Mouse (Mus musculus): ENCODE data around the gene Epo. TPM values are rescaled to one million over a fixed set of nuclear protein-coding genes. Genes with fewer than 3 reads are reported as not detected.

The Epo gene
- polyA plus RNA-seq, 2 experiments = 0.19 to 0.83 TPM

GRCm38 (mm10) chr5:137433889-137434288, 99.2 kb downstream of the Epo start:
- Histone ChIP-seq H3K27me3 (ENCODE audit: control insufficient read depth, insufficient read depth, low read length) (no peaks in the 10 kb centered on the region), H3K9me3 (ENCODE audit: control insufficient read depth, low read length) (no peaks in the 10 kb centered on the region), H3K27ac (replicated peaks; ENCODE audit: low read depth, low read length) (no peak overlapping the region), H3K4me3 (replicated peaks; ENCODE audit: low read length) (no peak overlapping the region), H3K9ac (ENCODE audit: low read depth, low read length, severe bottlenecking) (no peak overlapping the region), H3K4me2 (replicated peaks; ENCODE audit: low read depth, low read length, severe bottlenecking) (no peak overlapping the region), H3K36me3 (ENCODE audit: control insufficient read depth, insufficient read depth, low read length) (no peaks in the 10 kb centered on the region), H3K4me1 (ENCODE audit: control insufficient read depth, insufficient read depth, low read length) (no peaks in the 10 kb centered on the region)
- TF ChIP-seq POLR2A (IDR thresholded peaks at IDR 0.05; ENCODE audit: borderline replicate concordance, extremely low read depth, insufficient read depth, insufficient read length) = no peak
- 61% methylated on average over 6 of the region's 6 CpGs for WGBS
- ATAC-seq (ENCODE audit: low FRiP score, low read depth) (no peak), DNase-seq (ENCODE audit: low spot score) (no peak)

Small RNA genes within 50 kb of the gene (microRNA-seq; reads per million reads assigned to microRNA genes)
- gene Mir6418 = not detected

Other genes starting within 250 kb of the Epo start
- gene Ache, start 245.7 kb downstream of the Epo start, polyA plus RNA-seq (2012; rRNA removed) = 21.8 and 28.7 TPM in 2 replicates
- gene Ache, start 245.7 kb downstream of the Epo start, polyA plus RNA-seq (2014; fragmentation: Nextera tagmentation; extraction: Ambion mirVana) = 18.0 and 21.8 TPM in 2 replicates
- gene Ufsp1, start 238.6 kb downstream of the Epo start, polyA plus RNA-seq (2012; rRNA removed) = 10.4 and 10.5 TPM in 2 replicates
- gene Ufsp1, start 238.6 kb downstream of the Epo start, polyA plus RNA-seq (2014; fragmentation: Nextera tagmentation; extraction: Ambion mirVana) = 9.8 and 10.2 TPM in 2 replicates
- 263 and 300 TPM in 2 replicates for gene Srrt, start 225.6 kb downstream of the Epo start, polyA plus RNA-seq (2012; rRNA removed)
- 104 and 109 TPM in 2 replicates for gene Srrt, start 225.6 kb downstream of the Epo start, polyA plus RNA-seq (2014; fragmentation: Nextera tagmentation; extraction: Ambion mirVana)
- gene Trip6, start 218.8 kb downstream of the Epo start, polyA plus RNA-seq (2012; rRNA removed) = 131 and 155 TPM in 2 replicates
- 91.0 and 105 TPM in 2 replicates for gene Trip6, start 218.8 kb downstream of the Epo start, polyA plus RNA-seq (2014; fragmentation: Nextera tagmentation; extraction: Ambion mirVana)
- 20.2 and 26.1 TPM in 2 replicates for gene Slc12a9, start 199.6 kb downstream of the Epo start, polyA plus RNA-seq (2012; rRNA removed)
- gene Slc12a9, start 199.6 kb downstream of the Epo start, polyA plus RNA-seq (2014; fragmentation: Nextera tagmentation; extraction: Ambion mirVana) = 8.0 and 11.9 TPM in 2 replicates
- 102 and 125 TPM in 2 replicates for gene Ephb4, start 183.1 kb downstream of the Epo start, polyA plus RNA-seq (2012; rRNA removed)
- gene Ephb4, start 183.1 kb downstream of the Epo start, polyA plus RNA-seq (2014; fragmentation: Nextera tagmentation; extraction: Ambion mirVana) = 78.1 and 92.1 TPM in 2 replicates
- gene Zan, start 56.2 kb downstream of the Epo start, polyA plus RNA-seq (2012; rRNA removed) = 0.35 and 0.37 TPM in 2 replicates
- 0.11 TPM in 1 of 2 replicates, not detected in the other for gene Zan, start 56.2 kb downstream of the Epo start, polyA plus RNA-seq (2014; fragmentation: Nextera tagmentation; extraction: Ambion mirVana)
- gene Pop7, start 30.7 kb downstream of the Epo start, polyA plus RNA-seq (2012; rRNA removed) = 40.6 and 50.4 TPM in 2 replicates
- gene Pop7, start 30.7 kb downstream of the Epo start, polyA plus RNA-seq (2014; fragmentation: Nextera tagmentation; extraction: Ambion mirVana) = 52.1 and 54.2 TPM in 2 replicates
- gene Gigyf1, start 14.7 kb downstream of the Epo start, polyA plus RNA-seq (2012; rRNA removed) = 45.1 and 51.5 TPM in 2 replicates
- gene Gigyf1, start 14.7 kb downstream of the Epo start, polyA plus RNA-seq (2014; fragmentation: Nextera tagmentation; extraction: Ambion mirVana) = 11.8 and 13.3 TPM in 2 replicates
- 770 and 1,100 TPM in 2 replicates for gene Gnb2, start 268 bp upstream of the Epo start, polyA plus RNA-seq (2012; rRNA removed)
- 460 and 474 TPM in 2 replicates for gene Gnb2, start 268 bp upstream of the Epo start, polyA plus RNA-seq (2014; fragmentation: Nextera tagmentation; extraction: Ambion mirVana)
- 0.92 and 1.1 TPM in 2 replicates for gene Actl6b, start 20.3 kb upstream of the Epo start, polyA plus RNA-seq (2012; rRNA removed)
- 0.21 and 0.39 TPM in 2 replicates for gene Actl6b, start 20.3 kb upstream of the Epo start, polyA plus RNA-seq (2014; fragmentation: Nextera tagmentation; extraction: Ambion mirVana)
- 1.6 and 2.1 TPM in 2 replicates for gene Tfr2, start 36.6 kb upstream of the Epo start, polyA plus RNA-seq (2012; rRNA removed)
- 0.79 and 1.3 TPM in 2 replicates for gene Tfr2, start 36.6 kb upstream of the Epo start, polyA plus RNA-seq (2014; fragmentation: Nextera tagmentation; extraction: Ambion mirVana)
- 68.2 and 103 TPM in 2 replicates for gene Mospd3, start 67.8 kb upstream of the Epo start, polyA plus RNA-seq (2012; rRNA removed)
- gene Mospd3, start 67.8 kb upstream of the Epo start, polyA plus RNA-seq (2014; fragmentation: Nextera tagmentation; extraction: Ambion mirVana) = 49.4 and 52.5 TPM in 2 replicates
- 267 and 329 TPM in 2 replicates for gene Pcolce, start 80.5 kb upstream of the Epo start, polyA plus RNA-seq (2012; rRNA removed)
- gene Pcolce, start 80.5 kb upstream of the Epo start, polyA plus RNA-seq (2014; fragmentation: Nextera tagmentation; extraction: Ambion mirVana) = 223 and 227 TPM in 2 replicates
- gene Fbxo24, start 95.8 kb upstream of the Epo start, polyA plus RNA-seq (2012; rRNA removed) = 0.24 and 0.28 TPM in 2 replicates
- 0.12 and 0.15 TPM in 2 replicates for gene Fbxo24, start 95.8 kb upstream of the Epo start, polyA plus RNA-seq (2014; fragmentation: Nextera tagmentation; extraction: Ambion mirVana)
- 25.0 and 33.5 TPM in 2 replicates for gene Lrch4, start 95.9 kb upstream of the Epo start, polyA plus RNA-seq (2012; rRNA removed)
- gene Lrch4, start 95.9 kb upstream of the Epo start, polyA plus RNA-seq (2014; fragmentation: Nextera tagmentation; extraction: Ambion mirVana) = 36.7 and 37.1 TPM in 2 replicates
- 16.7 and 16.8 TPM in 2 replicates for gene Gm20605, start 95.9 kb upstream of the Epo start, polyA plus RNA-seq (2012; rRNA removed)
- gene Gm20605, start 95.9 kb upstream of the Epo start, polyA plus RNA-seq (2014; fragmentation: Nextera tagmentation; extraction: Ambion mirVana) = 7.4 and 10.4 TPM in 2 replicates
- gene Sap25, start 108.1 kb upstream of the Epo start, polyA plus RNA-seq (2012; rRNA removed) = 37.1 and 41.7 TPM in 2 replicates
- gene Sap25, start 108.1 kb upstream of the Epo start, polyA plus RNA-seq (2014; fragmentation: Nextera tagmentation; extraction: Ambion mirVana) = 5.2 and 6.7 TPM in 2 replicates
- gene Irs3, start 112.5 kb upstream of the Epo start, polyA plus RNA-seq (2012; rRNA removed) = 0.30 and 0.60 TPM in 2 replicates
- gene Irs3, start 112.5 kb upstream of the Epo start, polyA plus RNA-seq (2014; fragmentation: Nextera tagmentation; extraction: Ambion mirVana) = 0.15 and 0.29 TPM in 2 replicates
- 16.3 and 22.6 TPM in 2 replicates for gene Agfg2, start 151.5 kb upstream of the Epo start, polyA plus RNA-seq (2012; rRNA removed)
- gene Agfg2, start 151.5 kb upstream of the Epo start, polyA plus RNA-seq (2014; fragmentation: Nextera tagmentation; extraction: Ambion mirVana) = 10.6 and 13.4 TPM in 2 replicates
- 19.7 and 25.0 TPM in 2 replicates for gene Nyap1, start 208.4 kb upstream of the Epo start, polyA plus RNA-seq (2012; rRNA removed)
- gene Nyap1, start 208.4 kb upstream of the Epo start, polyA plus RNA-seq (2014; fragmentation: Nextera tagmentation; extraction: Ambion mirVana) = 1.2 and 1.4 TPM in 2 replicates
- 89.1 and 111 TPM in 2 replicates for gene Tsc22d4, start 212.5 kb upstream of the Epo start, polyA plus RNA-seq (2012; rRNA removed)
- gene Tsc22d4, start 212.5 kb upstream of the Epo start, polyA plus RNA-seq (2014; fragmentation: Nextera tagmentation; extraction: Ambion mirVana) = 151 and 164 TPM in 2 replicates
- gene Ppp1r35, start 245.6 kb upstream of the Epo start, polyA plus RNA-seq (2012; rRNA removed) = 45.2 and 46.8 TPM in 2 replicates
- gene Ppp1r35, start 245.6 kb upstream of the Epo start, polyA plus RNA-seq (2014; fragmentation: Nextera tagmentation; extraction: Ambion mirVana) = 37.6 and 44.9 TPM in 2 replicates